Mouse (Mus musculus) retina, postnatal 7 days (tissue): ENCODE measurements at regions not wholly inside any gene's neighbourhood (a gene's known extent, or its start where the extent isn't known, plus 50 kb on each side); places are given as distances from the start of the nearest gene placed in this dataset.

ENCODE experiments used
- DNase-seq: peaks from one replicate; pipeline ENCODE4 v3.0.0-alpha.2; 2012; ENCODE audit warnings: low read depth, low spot score

- no peak for DNase-seq
These were observed 137.2 kb upstream of the Prox1 start for GRCm38 (mm10) chr1:190307751-190308150.

- DNase-seq = no peak
These were observed 127.3 kb upstream of the Prox1 start for GRCm38 (mm10) chr1:190297666-190298327.

- no peak for DNase-seq
These were observed 119.5 kb upstream of the Prox1 start for GRCm38 (mm10) chr1:190290061-190290460.

- no peak for DNase-seq
These were observed 116.1 kb upstream of the Prox1 start for GRCm38 (mm10) chr1:190286481-190287145.

GRCm38 (mm10) chr1:190285636-190286035, 115.1 kb upstream of the Prox1 start:
- DNase-seq = no peak

GRCm38 (mm10) chr1:190285049-190285448, 114.5 kb upstream of the Prox1 start:
- no peak for DNase-seq

GRCm38 (mm10) chr1:190284138-190284537, 113.6 kb upstream of the Prox1 start:
- no peak for DNase-seq

- no peak for DNase-seq
These were observed 109.8 kb upstream of the Prox1 start for GRCm38 (mm10) chr1:190280081-190280858.

- DNase-seq = no peak
These were observed 104.4 kb upstream of the Prox1 start for GRCm38 (mm10) chr1:190274911-190275310.

- peak; percentile 28 for DNase-seq
These were observed 100.4 kb upstream of the Prox1 start for GRCm38 (mm10) chr1:190270784-190271385.

- DNase-seq = no peak
These were observed 98.7 kb upstream of the Prox1 start for GRCm38 (mm10) chr1:190269181-190269580.

- DNase-seq = no peak
These were observed 94.7 kb upstream of the Prox1 start for GRCm38 (mm10) chr1:190265085-190265780.

- no peak for DNase-seq
These were observed 94.0 kb upstream of the Prox1 start for GRCm38 (mm10) chr1:190264501-190264900.

- DNase-seq = no peak
These were observed 93.1 kb upstream of the Prox1 start for GRCm38 (mm10) chr1:190263620-190264019.

- DNase-seq = no peak
These were observed 89.1 kb upstream of the Prox1 start for GRCm38 (mm10) chr1:190259576-190259975.

GRCm38 (mm10) chr1:190250574-190251246, 80.2 kb upstream of the Prox1 start:
- DNase-seq = no peak

- DNase-seq = no peak
These were observed 72.0 kb upstream of the Prox1 start for GRCm38 (mm10) chr1:190242526-190242925.

- DNase-seq = no peak
These were observed 69.3 kb upstream of the Prox1 start for GRCm38 (mm10) chr1:190239796-190240195.

- DNase-seq = no peak
These were observed 60.4 kb upstream of the Prox1 start for GRCm38 (mm10) chr1:190230866-190231265.

GRCm38 (mm10) chr1:190220417-190220816, 49.9 kb upstream of the Prox1 start:
- no peak for DNase-seq
